Mouse (Mus musculus): ENCODE results near the gene Arf3. TPM values are rescaled to one million over a fixed set of nuclear protein-coding genes. Genes with fewer than 3 reads are reported as not detected.

Gene Arf3
- polyA plus RNA-seq, 1 experiment, result 72.0 TPM

- Histone ChIP-seq H3K79me2 (ENCODE audit: control insufficient read depth, insufficient read depth) (no peaks in the 10 kb centered on the region), H3K4me3 (no peak overlapping the region), H3K4me2 (ENCODE audit: low read depth) (no peak overlapping the region), H3K36me3 (ENCODE audit: control insufficient read depth, insufficient read depth) (peaks cover 3% of the 10 kb centered on the region), H3K27me3 (ENCODE audit: control insufficient read depth, insufficient read depth, insufficient read length) (no peaks in the 10 kb centered on the region), H3ac (ENCODE audit: control insufficient read depth, insufficient read length) (no peak overlapping the region)
- TF ChIP-seq MYOD1 (IDR thresholded peaks at IDR 0.05; ENCODE audit: control insufficient read depth in 1 of 3, insufficient read length in 2 of 3, low read depth in 2 of 3) (no peak), TCF3 (IDR thresholded peaks at IDR 0.05; ENCODE audit: insufficient read length, low read depth) (no peak), POLR2AphosphoS2 (IDR thresholded peaks at IDR 0.05; ENCODE audit: insufficient read length, low read depth) (no peak)
Observed at GRCm38 (mm10) chr15:98729791-98730545, 33.0 kb downstream of the Arf3 start.

- Histone ChIP-seq H3K4me2 (ENCODE audit: low read depth) (peak overlapping the region; percentile 100), H3K27me3 (ENCODE audit: control insufficient read depth, insufficient read depth, insufficient read length) (no peaks in the 10 kb centered on the region), H3K79me2 (ENCODE audit: control insufficient read depth, insufficient read depth) (no peaks in the 10 kb centered on the region), H3K36me3 (ENCODE audit: control insufficient read depth, insufficient read depth) (no peaks in the 10 kb centered on the region), H3K4me3 (peak overlapping the region; percentile 50), H3ac (ENCODE audit: control insufficient read depth, insufficient read length) (no peak overlapping the region)
- no peak for TF ChIP-seq USF1 (IDR thresholded peaks at IDR 0.05; ENCODE audit: low read depth)
- TF ChIP-seq MAX (IDR thresholded peaks at IDR 0.05; ENCODE audit: low read depth), result no peak
- TF ChIP-seq MYOD1 (IDR thresholded peaks at IDR 0.05; ENCODE audit: control insufficient read depth in 1 of 3, insufficient read length in 2 of 3, low read depth in 2 of 3), result no peak
- TF ChIP-seq CEBPB (IDR thresholded peaks at IDR 0.05; ENCODE audit: insufficient read depth, poor library complexity, severe bottlenecking), result no peak
- TF ChIP-seq E2F4 (IDR thresholded peaks at IDR 0.05; ENCODE audit: insufficient read depth), result no peak
- no peak for TF ChIP-seq POLR2A (IDR thresholded peaks at IDR 0.05; ENCODE audit: insufficient read length, low read depth)
- no peak for TF ChIP-seq REST (IDR thresholded peaks at IDR 0.05; ENCODE audit: insufficient read depth, insufficient read length)
- no peak for TF ChIP-seq TCF12 (IDR thresholded peaks at IDR 0.05; ENCODE audit: insufficient read depth, poor library complexity, severe bottlenecking)
- TF ChIP-seq TCF3 (IDR thresholded peaks at IDR 0.05; ENCODE audit: insufficient read length, low read depth), result no peak
- no peak for TF ChIP-seq POLR2AphosphoS2 (IDR thresholded peaks at IDR 0.05; ENCODE audit: insufficient read length, low read depth)
- no peak for TF ChIP-seq SRF (IDR thresholded peaks at IDR 0.05; ENCODE audit: control insufficient read depth, insufficient read length, low read depth)
- TF ChIP-seq MYOG (IDR thresholded peaks at IDR 0.05; ENCODE audit: control insufficient read depth in 1 of 3, insufficient read depth in 1 of 3, insufficient read length in 2 of 3, low read depth in 2 of 3), result no peak
Observed at GRCm38 (mm10) chr15:98728366-98728765, 34.6 kb downstream of the Arf3 start.

GRCm38 (mm10) chr15:98727443-98728321 is 35.3 kb downstream of the Arf3 start, which contains the start of gene Fkbp11:
Gene Fkbp11, minus strand, starts transcription at chr15:98728198.
- no peaks in the 10 kb centered on the region for H3K36me3 ChIP-seq (ENCODE audit: control insufficient read depth, insufficient read depth)
- peak within 1 kb of the TSS; percentile 17 for H3ac ChIP-seq (ENCODE audit: control insufficient read depth, insufficient read length)
- no peaks in the 10 kb centered on the region for H3K79me2 ChIP-seq (ENCODE audit: control insufficient read depth, insufficient read depth)
- no peaks in the 10 kb centered on the region for H3K27me3 ChIP-seq (ENCODE audit: control insufficient read depth, insufficient read depth, insufficient read length)
- H3K4me2 ChIP-seq (ENCODE audit: low read depth), result peak within 1 kb of the TSS; percentile 100
- H3K4me3 ChIP-seq, result peak within 1 kb of the TSS; percentile 50
- TF ChIP-seq REST (IDR thresholded peaks at IDR 0.05; ENCODE audit: insufficient read depth, insufficient read length), result no peak
- peak; percentile 72 for TF ChIP-seq MAX (IDR thresholded peaks at IDR 0.05; ENCODE audit: low read depth)
- peak; percentile 89 for TF ChIP-seq POLR2AphosphoS2 (IDR thresholded peaks at IDR 0.05; ENCODE audit: insufficient read length, low read depth)
- peak; percentile 78 for TF ChIP-seq USF1 (IDR thresholded peaks at IDR 0.05; ENCODE audit: low read depth)
- peak; percentile 81 for TF ChIP-seq POLR2A (IDR thresholded peaks at IDR 0.05; ENCODE audit: insufficient read length, low read depth)
- peak in 1 of 3 experiments; percentile 33 for TF ChIP-seq MYOG (IDR thresholded peaks at IDR 0.05; ENCODE audit: control insufficient read depth in 1 of 3, insufficient read depth in 1 of 3, insufficient read length in 2 of 3, low read depth in 2 of 3)
- TF ChIP-seq MYOD1 (IDR thresholded peaks at IDR 0.05; ENCODE audit: control insufficient read depth in 1 of 3, insufficient read length in 2 of 3, low read depth in 2 of 3), result no peak

GRCm38 (mm10) chr15:98726746-98727145 is 36.3 kb downstream of the Arf3 start:
- Histone ChIP-seq H3ac (ENCODE audit: control insufficient read depth, insufficient read length) (no peak overlapping the region), H3K36me3 (ENCODE audit: control insufficient read depth, insufficient read depth) (no peaks in the 10 kb centered on the region), H3K27me3 (ENCODE audit: control insufficient read depth, insufficient read depth, insufficient read length) (no peaks in the 10 kb centered on the region), H3K79me2 (ENCODE audit: control insufficient read depth, insufficient read depth) (no peaks in the 10 kb centered on the region), H3K4me2 (ENCODE audit: low read depth) (peak overlapping the region; percentile 100), H3K4me3 (peak overlapping the region; percentile 50)
- TF ChIP-seq MYOG (IDR thresholded peaks at IDR 0.05; ENCODE audit: control insufficient read depth in 1 of 3, insufficient read depth in 1 of 3, insufficient read length in 2 of 3, low read depth in 2 of 3) (no peak), SRF (IDR thresholded peaks at IDR 0.05; ENCODE audit: control insufficient read depth, insufficient read length, low read depth) (no peak), REST (IDR thresholded peaks at IDR 0.05; ENCODE audit: insufficient read depth, insufficient read length) (no peak), TCF3 (IDR thresholded peaks at IDR 0.05; ENCODE audit: insufficient read length, low read depth) (no peak), CEBPB (IDR thresholded peaks at IDR 0.05; ENCODE audit: insufficient read depth, poor library complexity, severe bottlenecking) (no peak), MAX (IDR thresholded peaks at IDR 0.05; ENCODE audit: low read depth) (no peak), E2F4 (IDR thresholded peaks at IDR 0.05; ENCODE audit: insufficient read depth) (no peak), USF1 (IDR thresholded peaks at IDR 0.05; ENCODE audit: low read depth) (no peak), POLR2A (IDR thresholded peaks at IDR 0.05; ENCODE audit: insufficient read length, low read depth) (no peak), TCF12 (IDR thresholded peaks at IDR 0.05; ENCODE audit: insufficient read depth, poor library complexity, severe bottlenecking) (no peak), MYOD1 (IDR thresholded peaks at IDR 0.05; ENCODE audit: control insufficient read depth in 1 of 3, insufficient read length in 2 of 3, low read depth in 2 of 3) (no peak), POLR2AphosphoS2 (IDR thresholded peaks at IDR 0.05; ENCODE audit: insufficient read length, low read depth) (no peak)
